Mouse (Mus musculus) stomach, embryonic 15.5 days (tissue): ENCODE measurements around the gene Ibtk. TPM values are rescaled to one million over a fixed set of nuclear protein-coding genes. Genes with fewer than 3 reads are reported as not detected.
"Not testable (repeated sequence)": the region's sequence is repeated elsewhere in the genome, so short reads cannot be mapped to it uniquely, and the experiment has no call there.

ENCODE experiments used
- ATAC-seq: fragments of 200-750 bp; cut with Nextera tagmentation; 2 replicates; pipeline ENCODE4 v1.8.0; 2017; ENCODE audit warnings: low read depth, moderate number of reproducible peaks, moderate TSS enrichment; ENCODE audit not compliant: insufficient read depth, low FRiP score
- H3K27ac ChIP-seq: fragments of 300-500 bp; sonication (generic); 2 replicates; pipeline ENCODE4 v1.5.1; 2015; ENCODE audit warnings: mild to moderate bottlenecking, inconsistent platforms
- H3K27me3 ChIP-seq: fragments of 300-500 bp; sonication (generic); replicated peaks from 2 replicates; pipeline ENCODE4 v1.6.1; 2015; ENCODE audit warnings: inconsistent platforms
- H3K36me3 ChIP-seq: fragments of 300-500 bp; sonication (generic); 2 replicates; pipeline ENCODE4 v1.6.1; 2015; ENCODE audit warnings: inconsistent platforms
- H3K4me1 ChIP-seq: fragments of 300-500 bp; sonication (generic); 2 replicates; pipeline ENCODE4 v1.6.1; 2015; ENCODE audit warnings: inconsistent platforms
- H3K4me2 ChIP-seq: fragments of 300-500 bp; sonication (generic); 2 replicates; pipeline ENCODE4 v1.6.1; 2015; ENCODE audit warnings: mild to moderate bottlenecking, inconsistent platforms
- H3K4me3 ChIP-seq: fragments of 300-500 bp; sonication (generic); replicated peaks from 2 replicates; pipeline ENCODE4 v1.5.1; 2015; ENCODE audit warnings: inconsistent platforms
- H3K9ac ChIP-seq: fragments of 300-500 bp; sonication (generic); 2 replicates; pipeline ENCODE4 v1.6.1; 2015; ENCODE audit warnings: inconsistent platforms
- H3K9me3 ChIP-seq: fragments of 300-500 bp; sonication (generic); 2 replicates; pipeline ENCODE4 v1.6.1; 2016; ENCODE audit warnings: inconsistent platforms
- WGBS: fragments of 180-500 bp; shearing (Covaris S2); methylation state at CpG from one replicate; pipeline ENCODE4 v1.1.7; 2015; 5-methylcytosine and 5-hydroxymethylcytosine counted together
- polyA plus RNA-seq: library from polyadenylated mRNA; unstranded; fragments of >200 nt; fragmentation: Nextera tagmentation; extraction: Ambion mirVana; gene quantifications from 2 replicates; pipeline ENCODE4 v1.2.1, GENCODE M21; 2015

The Ibtk gene
- polyA plus RNA-seq = 31.2 and 33.6 TPM in 2 replicates

GRCm38 (mm10) chr9:85749142-85749921 lies at the start of gene Ibtk:
Gene Ibtk, minus strand, starts transcription at chr9:85749334.
- no peaks in the 10 kb centered on the region for H3K27me3 ChIP-seq
- no peaks in the 10 kb centered on the region for H3K36me3 ChIP-seq
- peak; percentile 98 for ATAC-seq
- H3K9ac ChIP-seq = peak within 1 kb of the TSS; percentile 97
- H3K4me3 ChIP-seq = peak within 1 kb of the TSS; percentile 93
- no peaks in the 10 kb centered on the region for H3K9me3 ChIP-seq
- H3K27ac ChIP-seq = peak within 1 kb of the TSS; percentile 99
- peak within 1 kb of the TSS; percentile 80 for H3K4me2 ChIP-seq
- H3K4me1 ChIP-seq = peaks cover 11% of the 10 kb centered on the region; the same call in 1 of the 2 replicates
- WGBS = under 1% methylated on average over 52 of the region's 52 CpGs

- H3K4me2 ChIP-seq, ATAC-seq: not testable (repeated sequence)
- 93% methylated on average over 18 of the region's 18 CpGs for WGBS
Measured at GRCm38 (mm10) chr9:85791521-85791920, 42.4 kb upstream of the Ibtk start.

GRCm38 (mm10) chr9:85780249-85780648 lies 31.1 kb upstream of the Ibtk start:
- no peak overlapping the region for H3K9ac ChIP-seq
- ATAC-seq = no peak
- H3K4me1 ChIP-seq = no peaks in the 10 kb centered on the region
- H3K27me3 ChIP-seq = no peaks in the 10 kb centered on the region
- H3K27ac ChIP-seq = no peak overlapping the region
- no peak overlapping the region for H3K4me3 ChIP-seq
- WGBS = 84% methylated on average over 4 of the region's 4 CpGs
- H3K4me2 ChIP-seq = no peak overlapping the region
- no peaks in the 10 kb centered on the region for H3K9me3 ChIP-seq
- no peaks in the 10 kb centered on the region for H3K36me3 ChIP-seq

More at GRCm38 (mm10) chr9:85791521-85791920, 42.4 kb upstream of the Ibtk start:
- H3K36me3 ChIP-seq, H3K9ac ChIP-seq, H3K9me3 ChIP-seq, H3K4me3 ChIP-seq, H3K4me1 ChIP-seq, H3K27me3 ChIP-seq, H3K27ac ChIP-seq: not testable (repeated sequence)

GRCm38 (mm10) chr9:85779458-85779857 lies 30.3 kb upstream of the Ibtk start:
- no peak overlapping the region for H3K4me3 ChIP-seq
- no peak overlapping the region for H3K4me2 ChIP-seq
- H3K27ac ChIP-seq = no peak overlapping the region
- no peak overlapping the region for H3K9ac ChIP-seq
- ATAC-seq = no peak
- 19% methylated on average over 4 of the region's 4 CpGs for WGBS
- H3K27me3 ChIP-seq = no peaks in the 10 kb centered on the region
- H3K36me3 ChIP-seq = no peaks in the 10 kb centered on the region
- H3K9me3 ChIP-seq = no peaks in the 10 kb centered on the region
- H3K4me1 ChIP-seq = no peaks in the 10 kb centered on the region

- WGBS = 55% methylated on average over 6 of the region's 6 CpGs
- Histone ChIP-seq H3K4me2 (no peak overlapping the region), H3K36me3 (no peaks in the 10 kb centered on the region), H3K4me1 (no peaks in the 10 kb centered on the region), H3K9ac (no peak overlapping the region), H3K9me3 (no peaks in the 10 kb centered on the region), H3K4me3 (no peak overlapping the region), H3K27me3 (no peaks in the 10 kb centered on the region), H3K27ac (no peak overlapping the region)
- no peak for ATAC-seq
Measured at GRCm38 (mm10) chr9:85777544-85777943, 28.4 kb upstream of the Ibtk start.

GRCm38 (mm10) chr9:85772280-85772679 lies 23.1 kb upstream of the Ibtk start:
- 73% methylated on average over 12 of the region's 12 CpGs for WGBS

GRCm38 (mm10) chr9:85771454-85771853 lies 22.3 kb upstream of the Ibtk start:
- Histone ChIP-seq H3K9me3 (no peaks in the 10 kb centered on the region), H3K36me3 (no peaks in the 10 kb centered on the region), H3K27me3 (no peaks in the 10 kb centered on the region), H3K4me3 (no peak overlapping the region), H3K9ac (no peak overlapping the region), H3K4me1 (no peaks in the 10 kb centered on the region), H3K27ac (no peak overlapping the region), H3K4me2 (no peak overlapping the region)
- no peak for ATAC-seq
- 77% methylated on average over 3 of the region's 3 CpGs for WGBS

More at GRCm38 (mm10) chr9:85772280-85772679, 23.1 kb upstream of the Ibtk start:
- Histone ChIP-seq H3K4me3 (no peak overlapping the region), H3K9me3 (no peaks in the 10 kb centered on the region), H3K4me2 (no peak overlapping the region), H3K36me3 (no peaks in the 10 kb centered on the region), H3K27ac (no peak overlapping the region), H3K27me3 (no peaks in the 10 kb centered on the region), H3K4me1 (no peaks in the 10 kb centered on the region), H3K9ac (no peak overlapping the region)
- ATAC-seq = no peak

- no peak overlapping the region for H3K4me3 ChIP-seq
- H3K9ac ChIP-seq = no peak overlapping the region
- no peak overlapping the region for H3K4me2 ChIP-seq
- WGBS = 58% methylated on average over 4 of the region's 4 CpGs
- no peaks in the 10 kb centered on the region for H3K36me3 ChIP-seq
- no peak for ATAC-seq
- H3K4me1 ChIP-seq = no peaks in the 10 kb centered on the region
- H3K27ac ChIP-seq = no peak overlapping the region
- no peaks in the 10 kb centered on the region for H3K27me3 ChIP-seq
- H3K9me3 ChIP-seq = no peaks in the 10 kb centered on the region
Measured at GRCm38 (mm10) chr9:85770369-85770768, 21.2 kb upstream of the Ibtk start.

GRCm38 (mm10) chr9:85769057-85769789 lies 20.1 kb upstream of the Ibtk start:
- Histone ChIP-seq H3K4me2 (no peak overlapping the region), H3K9me3 (no peaks in the 10 kb centered on the region), H3K4me3 (no peak overlapping the region), H3K27ac (peak overlapping the region; percentile 49; the same call in 1 of the 2 replicates), H3K27me3 (no peaks in the 10 kb centered on the region), H3K9ac (no peak overlapping the region), H3K36me3 (no peaks in the 10 kb centered on the region), H3K4me1 (no peaks in the 10 kb centered on the region)
- ATAC-seq = 0 out of 2 replicates have a peak, but pooled peaks have one; percentile 58
- 33% methylated on average over 12 of the region's 12 CpGs for WGBS

GRCm38 (mm10) chr9:85767255-85767654 lies 18.1 kb upstream of the Ibtk start:
- Histone ChIP-seq H3K27me3 (no peaks in the 10 kb centered on the region), H3K9me3 (no peaks in the 10 kb centered on the region), H3K9ac (no peak overlapping the region), H3K4me3 (no peak overlapping the region), H3K36me3 (no peaks in the 10 kb centered on the region), H3K4me2 (no peak overlapping the region), H3K4me1 (no peaks in the 10 kb centered on the region), H3K27ac (no peak overlapping the region)
- no peak for ATAC-seq
- 94% methylated on average over 2 of the region's 2 CpGs for WGBS

- Histone ChIP-seq H3K4me3 (no peak overlapping the region), H3K36me3 (no peaks in the 10 kb centered on the region), H3K9ac (no peak overlapping the region), H3K4me2 (no peak overlapping the region), H3K27me3 (no peaks in the 10 kb centered on the region), H3K9me3 (no peaks in the 10 kb centered on the region), H3K4me1 (no peaks in the 10 kb centered on the region), H3K27ac (no peak overlapping the region)
- WGBS = 93% methylated on average over 1 of the region's 1 CpGs
- no peak for ATAC-seq
Measured at GRCm38 (mm10) chr9:85762476-85762875, 13.3 kb upstream of the Ibtk start.

GRCm38 (mm10) chr9:85750797-85751196 lies 1.7 kb upstream of the Ibtk start:
- ATAC-seq = no peak
- Histone ChIP-seq H3K4me3 (no peak overlapping the region), H3K36me3 (no peaks in the 10 kb centered on the region), H3K9me3 (no peaks in the 10 kb centered on the region), H3K9ac (no peak overlapping the region), H3K4me2 (no peak overlapping the region), H3K27me3 (no peaks in the 10 kb centered on the region), H3K4me1 (peaks cover 11% of the 10 kb centered on the region; the same call in 1 of the 2 replicates), H3K27ac (0 out of 2 replicates have a peak overlapping the region, but pooled peaks have one; percentile 99)
- 79% methylated on average over 7 of the region's 7 CpGs for WGBS
